Comparison of ENCODE assay signal across 8 mouse cellular contexts in the genomic region with DNA sequence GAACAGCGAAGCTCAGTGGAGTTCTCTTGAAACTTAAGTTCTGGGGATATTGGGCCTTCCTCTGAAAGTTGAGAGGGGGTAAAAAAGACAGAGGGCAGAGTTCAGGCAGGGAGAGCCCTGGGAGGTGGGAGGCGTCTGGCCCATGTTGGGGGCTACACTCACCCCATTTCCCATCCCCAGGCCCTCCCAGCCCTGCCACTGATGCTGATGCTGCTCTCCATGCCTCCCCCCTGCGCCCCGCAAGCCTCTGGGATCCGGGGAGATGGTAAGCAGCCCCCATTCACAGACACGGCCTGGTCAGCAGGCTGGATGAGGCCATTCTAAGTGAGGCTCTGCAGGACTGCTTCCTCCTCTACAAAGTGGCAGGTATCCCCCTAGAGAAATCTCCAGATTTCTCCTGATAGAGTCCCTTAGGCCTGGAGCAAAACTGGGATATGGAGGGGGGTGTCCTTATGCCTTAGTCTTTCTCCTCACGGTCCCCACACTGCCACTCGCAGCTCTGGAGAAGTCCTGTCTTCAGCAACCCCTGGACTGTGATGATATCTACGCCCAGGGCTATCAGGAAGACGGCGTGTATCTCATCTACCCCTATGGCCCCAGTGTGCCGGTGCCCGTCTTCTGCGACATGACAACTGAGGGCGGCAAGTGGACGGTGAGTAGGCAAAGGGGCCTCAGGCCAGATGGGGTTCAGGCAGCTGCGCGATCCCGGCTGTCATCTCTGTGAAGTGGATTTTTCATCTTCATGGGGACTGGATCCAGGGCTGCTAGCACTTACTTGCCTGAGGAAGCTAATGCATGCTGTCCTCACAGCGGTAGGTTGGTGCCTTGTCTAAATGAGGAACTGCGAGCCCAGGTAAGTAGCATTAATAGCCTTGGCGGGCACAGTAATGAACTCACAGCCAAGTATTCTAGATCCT. TPM values are rescaled to one million over a fixed set of nuclear protein-coding genes. Genes with fewer than 3 reads are reported as not detected.
A peak's percentile ranks its signal among the peaks of the same experiment; 100 is the strongest.
DNase-seq lines count a peak whose midpoint lies in the region; ATAC-seq and TF ChIP-seq lines count a peak whose summit lies in the region.

No protein-coding gene starts in this region.

- H3K36me3 ChIP-seq in liver, embryonic 11.5 days (ENCODE audit: control insufficient read depth, insufficient read depth, low read length), result peaks cover 16% of the 10 kb centered on the region; the same call in 1 of the 2 replicates
- H3K36me3 ChIP-seq in liver, postnatal 0 days (replicated peaks; ENCODE audit: insufficient read depth, low read length), result peaks cover 13% of the 10 kb centered on the region
- peaks cover 33% of the 10 kb centered on the region for H3K36me3 ChIP-seq in embryonic facial prominence, embryonic 15.5 days
- peaks cover 26% of the 10 kb centered on the region for H3K36me3 ChIP-seq in hindbrain, postnatal 0 days (ENCODE audit: insufficient read depth, low read length)
- peaks cover 34% of the 10 kb centered on the region for H3K36me3 ChIP-seq in neural tube, embryonic 15.5 days

- TF ChIP-seq EP300 in liver, postnatal 0 days (IDR thresholded peaks at IDR 0.05; ENCODE audit: low read depth), result no peak

- no peak for DNase-seq in liver, embryonic 11.5 days (ENCODE audit: low spot score)
- no peak for DNase-seq in liver, postnatal 0 days
- no peak for DNase-seq in hindbrain, postnatal 0 days (ENCODE audit: low spot score)
- no peak for DNase-seq in embryo, embryonic 10.5 days (ENCODE audit: low spot score)
- DNase-seq in MN1 (ENCODE audit: low spot score), result no peak

- peak overlapping the region; percentile 70 for H3K27ac ChIP-seq in liver, embryonic 11.5 days (ENCODE audit: low read depth, low read length)
- no peak overlapping the region for H3K27ac ChIP-seq in liver, postnatal 0 days (ENCODE audit: low read depth)
- H3K27ac ChIP-seq in embryonic facial prominence, embryonic 15.5 days (replicated peaks), result peak overlapping the region; percentile 97
- peak overlapping the region; percentile 75; the same call in 1 of the 2 replicates for H3K27ac ChIP-seq in hindbrain, postnatal 0 days
- peak overlapping the region; percentile 77 for H3K27ac ChIP-seq in neural tube, embryonic 15.5 days (replicated peaks)

- H3K9me3 ChIP-seq in liver, embryonic 11.5 days (ENCODE audit: control insufficient read depth, low read length), result no peaks in the 10 kb centered on the region
- no peaks in the 10 kb centered on the region for H3K9me3 ChIP-seq in liver, postnatal 0 days (ENCODE audit: low read length)
- no peaks in the 10 kb centered on the region for H3K9me3 ChIP-seq in embryonic facial prominence, embryonic 15.5 days (replicated peaks)
- no peaks in the 10 kb centered on the region for H3K9me3 ChIP-seq in hindbrain, postnatal 0 days (ENCODE audit: low read length)
- H3K9me3 ChIP-seq in neural tube, embryonic 15.5 days (replicated peaks), result no peaks in the 10 kb centered on the region

- no peak for ATAC-seq in liver, embryonic 11.5 days (replicated peaks; ENCODE audit: low FRiP score)
- no peak for ATAC-seq in liver, postnatal 0 days
- no peak for ATAC-seq in embryonic facial prominence, embryonic 15.5 days (ENCODE audit: insufficient number of reproducible peaks, low FRiP score, low TSS enrichment, low read depth)
- no peak for ATAC-seq in hindbrain, postnatal 0 days
- no peak for ATAC-seq in neural tube, embryonic 15.5 days (ENCODE audit: low FRiP score)
- no peak for ATAC-seq in erythroblast, adult 5-6 weeks (replicated peaks; ENCODE audit: low FRiP score, poor library complexity, severe bottlenecking)

- H3K4me1 ChIP-seq in liver, embryonic 11.5 days (replicated peaks; ENCODE audit: control insufficient read depth, insufficient read depth, low read length), result peaks cover 4% of the 10 kb centered on the region
- H3K4me1 ChIP-seq in liver, postnatal 0 days (ENCODE audit: insufficient read depth), result no peaks in the 10 kb centered on the region
- peaks cover 81% of the 10 kb centered on the region for H3K4me1 ChIP-seq in embryonic facial prominence, embryonic 15.5 days
- H3K4me1 ChIP-seq in hindbrain, postnatal 0 days (ENCODE audit: insufficient read depth, low read length), result peaks cover 14% of the 10 kb centered on the region; the same call in 1 of the 2 replicates
- H3K4me1 ChIP-seq in neural tube, embryonic 15.5 days, result peaks cover 49% of the 10 kb centered on the region

- peak overlapping the region; percentile 27; the same call in 1 of the 2 replicates for H3K4me3 ChIP-seq in liver, embryonic 11.5 days (ENCODE audit: low read depth, low read length)
- no peak overlapping the region for H3K4me3 ChIP-seq in liver, postnatal 0 days (ENCODE audit: low read depth, low read length)
- peak overlapping the region; percentile 45 for H3K4me3 ChIP-seq in embryonic facial prominence, embryonic 15.5 days (replicated peaks)
- H3K4me3 ChIP-seq in hindbrain, postnatal 0 days (ENCODE audit: low read length), result no peak overlapping the region
- no peak overlapping the region; the same call in 1 of the 2 replicates for H3K4me3 ChIP-seq in neural tube, embryonic 15.5 days (replicated peaks)

- TF ChIP-seq CTCF in liver, postnatal 0 days (IDR thresholded peaks at IDR 0.05; ENCODE audit: low read depth), result no peak
- no peak for TF ChIP-seq CTCF in hindbrain, postnatal 0 days (IDR thresholded peaks at IDR 0.05; ENCODE audit: low read depth)

- H3K9ac ChIP-seq in liver, embryonic 11.5 days (ENCODE audit: low read depth, low read length), result 0 out of 2 replicates have a peak overlapping the region, but pooled peaks have one; percentile 30
- no peak overlapping the region for H3K9ac ChIP-seq in liver, postnatal 0 days (replicated peaks)
- H3K9ac ChIP-seq in embryonic facial prominence, embryonic 15.5 days, result peak overlapping the region; percentile 35
- H3K9ac ChIP-seq in hindbrain, postnatal 0 days (replicated peaks; ENCODE audit: low read length), result no peak overlapping the region
- H3K9ac ChIP-seq in neural tube, embryonic 15.5 days (replicated peaks), result no peak overlapping the region

- H3K27me3 ChIP-seq in liver, embryonic 11.5 days (replicated peaks; ENCODE audit: control insufficient read depth, insufficient read depth, low read length), result peaks cover 7% of the 10 kb centered on the region; the same call in 1 of the 2 replicates
- no peaks in the 10 kb centered on the region for H3K27me3 ChIP-seq in liver, postnatal 0 days (ENCODE audit: insufficient read depth, low read length)
- H3K27me3 ChIP-seq in embryonic facial prominence, embryonic 15.5 days, result no peaks in the 10 kb centered on the region
- no peaks in the 10 kb centered on the region for H3K27me3 ChIP-seq in hindbrain, postnatal 0 days (ENCODE audit: insufficient read depth, low read length)
- no peaks in the 10 kb centered on the region for H3K27me3 ChIP-seq in neural tube, embryonic 15.5 days (replicated peaks)

- WGBS in liver, embryonic 11.5 days, result 62% methylated on average over 22 of the region's 22 CpGs
- WGBS in liver, postnatal 0 days (ENCODE audit: insufficient replicate concordance), result 79% methylated on average over 22 of the region's 22 CpGs
- WGBS in embryonic facial prominence, embryonic 15.5 days, result 26% methylated on average over 22 of the region's 22 CpGs
- 57% methylated on average over 22 of the region's 22 CpGs for WGBS in hindbrain, postnatal 0 days
- WGBS in neural tube, embryonic 15.5 days, result 47% methylated on average over 22 of the region's 22 CpGs

- peak overlapping the region; percentile 51 for H3K4me2 ChIP-seq in liver, embryonic 11.5 days
- H3K4me2 ChIP-seq in liver, postnatal 0 days (ENCODE audit: low read depth, low read length), result no peak overlapping the region
- peak overlapping the region; percentile 60 for H3K4me2 ChIP-seq in embryonic facial prominence, embryonic 15.5 days (replicated peaks)
- peak overlapping the region; percentile 21; the same call in 1 of the 2 replicates for H3K4me2 ChIP-seq in hindbrain, postnatal 0 days (ENCODE audit: low read depth, low read length)
- H3K4me2 ChIP-seq in neural tube, embryonic 15.5 days, result peak overlapping the region; percentile 4

RNA-seq across cellular contexts. Expression of a gene that starts 0.6 kb away (rescaled TPM):
- polyA plus RNA-seq in liver, embryonic 11.5 days (2014; fragmentation: Nextera tagmentation; extraction: Ambion mirVana), result 36.5 and 39.1 TPM in 2 replicates
- 4.9 TPM in 2 replicates for polyA plus RNA-seq in liver, postnatal 0 days (2015; fragmentation: Nextera tagmentation; extraction: Ambion mirVana)
- polyA plus RNA-seq in embryonic facial prominence, embryonic 15.5 days (2015; fragmentation: Nextera tagmentation; extraction: Ambion mirVana), result 404 and 406 TPM in 2 replicates
- 42.1 and 68.1 TPM in 2 replicates for total RNA-seq in hindbrain, postnatal 0 days (2014; rRNA removed)
- polyA plus RNA-seq in hindbrain, postnatal 0 days (2015; fragmentation: Nextera tagmentation; extraction: Ambion mirVana), result 38.7 and 43.3 TPM in 2 replicates
- 48.3 and 73.6 TPM in 2 replicates for polyA plus RNA-seq in neural tube, embryonic 15.5 days (2015; fragmentation: Nextera tagmentation; extraction: Ambion mirVana)
- not detected in 2 replicates for total RNA-seq in erythroblast, adult 5-6 weeks (2015; ENCODE audit: low replicate concordance)
- not detected in 2 replicates for total RNA-seq in erythroblast, adult 5-6 weeks (2017; ENCODE audit: low replicate concordance)

RNA-seq across cellular contexts. Expression of a gene that starts 8.4 kb away (rescaled TPM):
- 25.1 and 27.6 TPM in 2 replicates for polyA plus RNA-seq in liver, embryonic 11.5 days (2014; fragmentation: Nextera tagmentation; extraction: Ambion mirVana)
- polyA plus RNA-seq in liver, postnatal 0 days (2015; fragmentation: Nextera tagmentation; extraction: Ambion mirVana), result 4.8 and 5.6 TPM in 2 replicates
- polyA plus RNA-seq in embryonic facial prominence, embryonic 15.5 days (2015; fragmentation: Nextera tagmentation; extraction: Ambion mirVana), result 61.9 and 62.9 TPM in 2 replicates
- total RNA-seq in hindbrain, postnatal 0 days (2014; rRNA removed), result 50.5 and 58.8 TPM in 2 replicates
- 43.1 TPM in 2 replicates for polyA plus RNA-seq in hindbrain, postnatal 0 days (2015; fragmentation: Nextera tagmentation; extraction: Ambion mirVana)
- polyA plus RNA-seq in neural tube, embryonic 15.5 days (2015; fragmentation: Nextera tagmentation; extraction: Ambion mirVana), result 65.9 and 67.7 TPM in 2 replicates
- 4.4 and 8.3 TPM in 2 replicates for total RNA-seq in erythroblast, adult 5-6 weeks (2015; ENCODE audit: low replicate concordance)
- 2.8 and 3.7 TPM in 2 replicates for total RNA-seq in erythroblast, adult 5-6 weeks (2017; ENCODE audit: low replicate concordance)

RNA-seq across cellular contexts. Expression of a gene that starts 19.1 kb away (rescaled TPM):
- polyA plus RNA-seq in liver, embryonic 11.5 days (2014; fragmentation: Nextera tagmentation; extraction: Ambion mirVana), result 10.2 and 11.1 TPM in 2 replicates
- 1.4 and 1.6 TPM in 2 replicates for polyA plus RNA-seq in liver, postnatal 0 days (2015; fragmentation: Nextera tagmentation; extraction: Ambion mirVana)
- polyA plus RNA-seq in embryonic facial prominence, embryonic 15.5 days (2015; fragmentation: Nextera tagmentation; extraction: Ambion mirVana), result 37.3 and 43.7 TPM in 2 replicates
- total RNA-seq in hindbrain, postnatal 0 days (2014; rRNA removed), result 22.8 and 33.9 TPM in 2 replicates
- 26.2 and 29.7 TPM in 2 replicates for polyA plus RNA-seq in hindbrain, postnatal 0 days (2015; fragmentation: Nextera tagmentation; extraction: Ambion mirVana)
- 28.6 and 31.2 TPM in 2 replicates for polyA plus RNA-seq in neural tube, embryonic 15.5 days (2015; fragmentation: Nextera tagmentation; extraction: Ambion mirVana)
- total RNA-seq in erythroblast, adult 5-6 weeks (2015; ENCODE audit: low replicate concordance), result not detected in 2 replicates
- not detected in 2 replicates for total RNA-seq in erythroblast, adult 5-6 weeks (2017; ENCODE audit: low replicate concordance)

RNA-seq across cellular contexts. Expression of a gene that starts 31.9 kb away (rescaled TPM):
- polyA plus RNA-seq in liver, embryonic 11.5 days (2014; fragmentation: Nextera tagmentation; extraction: Ambion mirVana), result 0.27 and 0.34 TPM in 2 replicates
- polyA plus RNA-seq in liver, postnatal 0 days (2015; fragmentation: Nextera tagmentation; extraction: Ambion mirVana), result 0.04 and 0.06 TPM in 2 replicates
- polyA plus RNA-seq in embryonic facial prominence, embryonic 15.5 days (2015; fragmentation: Nextera tagmentation; extraction: Ambion mirVana), result 1.4 and 2.1 TPM in 2 replicates
- total RNA-seq in hindbrain, postnatal 0 days (2014; rRNA removed), result 74.3 and 74.9 TPM in 2 replicates
- 22.0 and 23.8 TPM in 2 replicates for polyA plus RNA-seq in hindbrain, postnatal 0 days (2015; fragmentation: Nextera tagmentation; extraction: Ambion mirVana)
- polyA plus RNA-seq in neural tube, embryonic 15.5 days (2015; fragmentation: Nextera tagmentation; extraction: Ambion mirVana), result 24.1 and 32.9 TPM in 2 replicates
- not detected in 2 replicates for total RNA-seq in erythroblast, adult 5-6 weeks (2015; ENCODE audit: low replicate concordance)
- not detected in 2 replicates for total RNA-seq in erythroblast, adult 5-6 weeks (2017; ENCODE audit: low replicate concordance)

Comparison
In these comparisons a context has a peak if more than half of its experiments do, and no peak if none do; other contexts are left out.
1. H3K4me3 ChIP-seq: peak in liver, embryonic 11.5 days (single experiment) and embryonic facial prominence, embryonic 15.5 days (single experiment); none in liver, postnatal 0 days (single experiment), hindbrain, postnatal 0 days (single experiment) and neural tube, embryonic 15.5 days (single experiment).
2. H3K9ac ChIP-seq: peak in liver, embryonic 11.5 days (single experiment) and embryonic facial prominence, embryonic 15.5 days (single experiment); none in liver, postnatal 0 days (single experiment), hindbrain, postnatal 0 days (single experiment) and neural tube, embryonic 15.5 days (single experiment).